Mouse (Mus musculus): ENCODE measurements at regions not wholly inside any gene's neighbourhood (a gene's known extent, or its start where the extent isn't known, plus 50 kb on each side); places are given as distances from the start of the nearest gene placed in this dataset.

DNA sequence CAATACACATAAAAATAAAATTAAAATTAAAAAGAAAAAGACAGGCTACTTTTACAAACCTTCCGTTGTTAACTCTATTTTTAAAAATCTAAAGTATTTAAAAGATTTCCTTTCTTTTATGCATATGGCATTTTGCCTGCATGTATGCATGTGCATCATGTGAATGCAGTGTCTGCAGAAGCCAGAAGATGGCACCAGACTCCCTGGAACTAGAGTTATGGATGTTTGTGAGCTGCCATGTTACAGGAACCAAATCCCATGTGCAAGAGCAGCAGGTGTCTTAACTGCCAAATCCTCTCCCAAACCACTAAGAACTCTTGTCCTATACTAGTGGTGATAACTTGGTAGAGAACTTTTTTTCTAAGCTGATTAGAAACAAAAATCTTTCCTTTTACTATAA is 60.1 kb upstream of the Abcb5 start:
- no peak for DNase-seq

DNA sequence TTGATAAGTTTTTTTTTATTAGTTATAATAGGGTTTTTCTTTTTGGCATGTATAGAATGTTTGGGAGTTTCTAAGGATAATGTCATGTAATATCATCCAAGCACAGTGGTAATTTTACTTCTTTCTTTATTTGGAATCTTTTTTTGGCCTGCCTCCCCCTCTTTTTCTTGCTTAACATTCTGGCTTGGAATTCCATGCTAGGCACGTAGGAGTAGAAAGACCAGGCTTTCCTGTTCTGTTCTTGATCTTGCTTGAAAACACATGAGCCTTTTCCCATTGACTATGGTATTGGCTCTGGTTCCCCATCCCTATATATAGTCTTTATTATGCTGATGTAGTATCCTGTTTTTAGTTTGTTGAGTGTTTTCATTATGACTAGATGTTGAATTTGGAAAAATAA is 57.8 kb upstream of the Abcb5 start:
- DNase-seq: no peak

Measured in cerebellum, adult 9-10 months (tissue).